Mouse (Mus musculus): ENCODE measurements around the gene Gtf3c4.

Gene Gtf3c4

DNA sequence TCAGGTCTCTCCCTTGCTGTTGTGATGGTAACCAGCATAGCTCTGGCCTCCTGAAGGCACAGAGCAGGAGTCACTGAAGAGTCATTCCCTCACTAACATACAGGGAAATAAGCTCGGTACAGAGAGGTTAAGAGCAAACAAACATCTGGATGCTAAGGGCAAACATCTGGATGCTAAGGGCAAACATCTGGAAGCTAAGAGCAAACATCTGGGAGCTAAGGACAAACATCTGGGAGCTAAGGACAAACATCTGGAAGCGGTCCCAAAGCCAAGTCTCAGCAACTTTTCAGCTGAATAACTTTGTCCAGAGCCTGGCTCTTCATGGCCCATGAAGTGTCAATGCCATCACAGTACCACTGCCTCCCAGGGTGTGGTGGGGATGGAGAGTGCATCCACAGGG is 40.6 kb downstream of the Gtf3c4 start:
- no peak for DNase-seq (ENCODE audit: low spot score)

DNA sequence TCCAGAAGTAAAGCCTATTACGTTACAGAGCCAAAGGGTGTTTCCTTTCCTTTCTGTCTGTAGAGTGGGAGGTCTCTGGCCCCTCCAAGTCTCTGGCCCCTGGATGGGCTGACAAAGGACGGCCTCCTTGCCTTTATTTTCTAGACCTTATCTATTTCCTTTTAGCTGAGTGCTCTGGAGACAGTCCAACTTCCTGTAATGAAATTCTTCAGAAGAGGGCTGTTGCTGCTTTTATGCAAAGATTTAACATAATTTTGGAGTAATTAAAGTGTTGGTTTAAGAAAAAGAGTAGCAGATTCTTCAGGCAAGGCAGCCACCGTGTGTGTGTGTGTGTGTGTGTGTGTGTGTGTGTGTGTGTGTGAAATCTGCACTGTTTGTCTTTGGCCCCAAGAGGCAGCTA is 41.8 kb downstream of the Gtf3c4 start:
- DNase-seq (ENCODE audit: low spot score): no peak

- no peak for DNase-seq (ENCODE audit: low spot score)
These were observed 42.6 kb downstream of the Gtf3c4 start for GRCm38 (mm10) chr2:28797490-28798106.

GRCm38 (mm10) chr2:28796298-28796697 is 43.9 kb downstream of the Gtf3c4 start:
- no peak for DNase-seq (ENCODE audit: low spot score)

- no peak for DNase-seq (ENCODE audit: low spot score)
These were observed 45.5 kb downstream of the Gtf3c4 start for GRCm38 (mm10) chr2:28794623-28795022.

DNA sequence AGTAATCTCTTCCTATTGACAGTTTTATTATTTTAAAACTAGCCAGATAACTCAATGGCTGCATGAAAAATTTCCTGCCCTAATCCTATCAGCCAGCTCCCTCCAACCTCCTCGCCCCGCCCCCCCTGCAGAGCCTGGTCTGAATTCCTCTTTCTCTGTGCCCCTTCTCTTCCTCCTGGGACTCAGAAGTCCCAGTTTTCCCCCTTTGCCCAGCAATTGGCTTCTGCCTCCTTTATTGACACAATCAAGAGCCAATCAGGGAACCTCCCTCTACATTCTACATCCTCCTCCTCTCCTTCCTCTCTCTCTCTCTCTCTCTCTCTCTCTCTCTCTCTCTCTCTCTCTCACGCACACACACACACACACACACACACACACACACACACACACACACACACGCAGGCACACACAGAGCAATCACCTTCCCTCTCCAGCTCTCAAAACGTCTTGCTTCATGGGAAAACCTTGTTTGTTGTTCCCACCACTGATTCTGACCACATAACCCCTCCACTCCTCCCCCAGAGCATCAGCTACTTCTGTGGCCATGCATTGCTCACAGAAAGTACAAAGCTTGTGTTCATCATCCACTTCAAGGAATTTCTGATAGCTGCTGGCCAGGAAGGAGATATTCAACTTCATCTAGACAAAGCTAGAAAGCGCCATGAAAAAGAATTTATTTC is 47.1 kb downstream of the Gtf3c4 start:
- no peak for DNase-seq (ENCODE audit: low spot score)

GRCm38 (mm10) chr2:28787067-28787619 is 53.0 kb downstream of the Gtf3c4 start:
- DNase-seq (ENCODE audit: low spot score): no peak

DNA sequence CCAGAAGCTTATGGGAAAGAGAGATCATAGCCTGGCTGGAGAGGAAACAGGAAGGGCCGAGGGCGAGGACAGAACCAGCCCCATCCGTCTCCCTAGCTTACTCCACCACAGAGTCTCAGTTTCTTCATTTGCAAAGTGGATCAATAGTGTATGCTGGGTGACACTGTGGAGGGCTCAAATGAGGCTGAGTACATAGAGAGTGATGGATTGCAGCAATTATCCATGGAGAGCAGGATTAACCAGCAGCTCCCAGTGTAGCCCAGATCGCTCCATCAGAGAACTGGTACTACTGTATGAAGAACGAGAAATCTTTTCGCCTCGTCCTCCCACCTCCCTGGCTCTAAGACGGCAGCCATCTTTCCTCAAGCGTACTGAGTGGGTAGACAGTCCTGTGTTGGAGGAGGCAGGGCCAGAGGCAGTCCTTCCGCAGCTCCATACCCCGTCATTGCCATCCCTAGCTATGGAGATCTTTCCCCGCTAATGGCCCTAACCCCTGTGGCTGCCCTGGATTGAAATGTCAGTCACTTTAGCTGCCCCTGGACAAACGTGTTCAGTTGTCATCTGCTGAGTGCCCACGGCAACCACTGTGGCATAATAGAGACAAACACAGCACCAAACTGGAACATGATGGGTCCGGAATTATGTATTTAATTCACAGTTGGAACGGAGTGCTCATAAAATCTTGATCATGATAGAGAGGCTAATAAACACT is 53.6 kb downstream of the Gtf3c4 start:
- DNase-seq (ENCODE audit: low spot score): no peak

GRCm38 (mm10) chr2:28781310-28781709 is 58.9 kb downstream of the Gtf3c4 start:
- DNase-seq (ENCODE audit: low spot score): no peak

DNA sequence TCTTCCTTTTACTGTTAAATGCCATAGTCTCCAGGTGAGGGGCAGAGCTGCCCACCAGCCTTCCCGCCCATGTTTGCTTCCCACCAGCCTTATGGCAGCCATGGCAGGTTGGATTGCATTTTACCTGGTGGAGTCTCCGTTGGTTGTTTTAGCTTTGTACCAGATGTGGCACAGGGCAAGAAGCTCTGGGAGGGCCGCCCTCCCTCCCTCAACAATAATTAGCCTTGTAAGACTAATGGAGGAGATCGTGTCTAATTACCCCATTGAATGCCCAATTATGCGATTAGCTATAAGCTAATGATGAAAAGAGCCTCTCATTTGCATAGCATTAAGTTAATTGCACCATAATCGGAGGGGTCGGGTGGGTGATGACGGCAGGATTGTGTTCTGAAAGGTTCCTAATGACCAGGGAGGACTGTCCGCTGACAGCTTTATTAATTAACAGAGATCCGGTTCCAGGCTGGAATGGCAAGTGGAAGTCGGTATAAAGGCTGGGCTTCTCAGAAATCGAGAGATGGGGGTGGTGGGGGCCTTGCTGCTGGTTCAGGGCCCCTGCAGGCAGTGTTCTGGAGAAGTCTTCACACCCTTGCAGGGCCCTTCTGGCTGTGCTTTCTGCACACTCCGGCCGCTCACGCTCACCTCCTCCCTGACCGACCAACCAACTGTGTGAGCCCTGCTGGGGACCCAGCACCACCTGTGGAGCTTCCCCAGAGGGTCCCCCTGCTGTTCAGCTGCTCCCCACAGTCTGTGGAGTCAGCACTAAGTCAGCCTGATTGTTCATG is 60.0 kb downstream of the Gtf3c4 start:
- DNase-seq (ENCODE audit: low spot score): no peak

- no peak for DNase-seq (ENCODE audit: low spot score)
These were observed 63.4 kb downstream of the Gtf3c4 start for GRCm38 (mm10) chr2:28776728-28777127.

GRCm38 (mm10) chr2:28774073-28774472 is 66.1 kb downstream of the Gtf3c4 start:
- DNase-seq (ENCODE audit: low spot score): no peak
